Mouse (Mus musculus) midbrain, embryonic 12.5 days (tissue): ENCODE results near the gene Ppp1r3g. TPM values are rescaled to one million over a fixed set of nuclear protein-coding genes. Genes with fewer than 3 reads are reported as not detected.

Experiments
- ATAC-seq: fragments of 200-750 bp; cut with Nextera tagmentation; 2 replicates; pipeline ENCODE4 v1.8.0; 2017; ENCODE audit warnings: low read depth, moderate TSS enrichment, moderate library complexity; ENCODE audit not compliant: low FRiP score
- H3K27ac ChIP-seq: fragments of 300-500 bp; sonication (generic); replicated peaks from 2 replicates; pipeline ENCODE4 v1.5.1; 2016; ENCODE audit warnings: mild to moderate bottlenecking
- H3K27me3 ChIP-seq: fragments of 300-500 bp; sonication (generic); 2 replicates; pipeline ENCODE4 v1.6.1; 2016; ENCODE audit warnings: mild to moderate bottlenecking
- H3K36me3 ChIP-seq: fragments of 300-500 bp; sonication (generic); 2 replicates; pipeline ENCODE4 v1.6.1; 2016
- H3K4me1 ChIP-seq: fragments of 300-500 bp; sonication (generic); 2 replicates; pipeline ENCODE4 v1.6.1; 2016
- H3K4me2 ChIP-seq: fragments of 300-500 bp; sonication (generic); replicated peaks from 2 replicates; pipeline ENCODE4 v1.6.1; 2016; ENCODE audit warnings: mild to moderate bottlenecking, moderate library complexity
- H3K4me3 ChIP-seq: fragments of 300-500 bp; sonication (generic); 2 replicates; pipeline ENCODE4 v1.5.1; 2016; ENCODE audit warnings: mild to moderate bottlenecking
- H3K9ac ChIP-seq: fragments of 300-500 bp; sonication (generic); replicated peaks from 2 replicates; pipeline ENCODE4 v1.6.1; 2016; ENCODE audit warnings: mild to moderate bottlenecking, moderate library complexity
- H3K9me3 ChIP-seq: fragments of 300-500 bp; sonication (generic); 2 replicates; pipeline ENCODE4 v1.6.1; 2016; ENCODE audit warnings: mild to moderate bottlenecking
- WGBS: fragments of 180-500 bp; shearing (Covaris S2); methylation state at CpG from one replicate; pipeline ENCODE4 v1.1.7; 2016; 5-methylcytosine and 5-hydroxymethylcytosine counted together
- polyA plus RNA-seq: library from polyadenylated mRNA; unstranded; fragments of >200 nt; fragmentation: Nextera tagmentation; extraction: Ambion mirVana; gene quantifications from 2 replicates; pipeline ENCODE4 v1.2.1, GENCODE M21; 2016

Ppp1r3g gene
- 0.65 and 1.1 TPM in 2 replicates for polyA plus RNA-seq

- 100% methylated on average over 1 of the region's 1 CpGs for WGBS
- no peak for ATAC-seq
- no peak within 1 kb of the TSS for H3K4me3 ChIP-seq
Observed at GRCm38 (mm10) chr13:35958539-35958938, at the start of gene Ppp1r3g. Gene Ppp1r3g (plus strand): TSS chr13:35958839.

GRCm38 (mm10) chr13:35911476-35911875 is 47.2 kb upstream of the Ppp1r3g start:
- Histone ChIP-seq H3K4me1 (no peaks in the 10 kb centered on the region), H3K4me3 (no peak overlapping the region), H3K4me2 (no peak overlapping the region), H3K36me3 (no peaks in the 10 kb centered on the region), H3K27me3 (no peaks in the 10 kb centered on the region), H3K27ac (no peak overlapping the region), H3K9me3 (no peaks in the 10 kb centered on the region), H3K9ac (no peak overlapping the region)
- ATAC-seq, result no peak
- 90% methylated on average over 1 of the region's 1 CpGs for WGBS

More at GRCm38 (mm10) chr13:35958539-35958938, at the start of gene Ppp1r3g:
- Histone ChIP-seq H3K4me1 (no peaks in the 10 kb centered on the region), H3K36me3 (no peaks in the 10 kb centered on the region), H3K9me3 (0 out of 2 replicates have a peak, but pooled peaks cover 2% of the 10 kb centered on the region), H3K27me3 (no peaks in the 10 kb centered on the region), H3K4me2 (no peak within 1 kb of the TSS), H3K27ac (no peak within 1 kb of the TSS), H3K9ac (no peak within 1 kb of the TSS)

- peaks cover 10% of the 10 kb centered on the region; the same call in 1 of the 2 replicates for H3K9me3 ChIP-seq
- 77% methylated on average over 2 of the region's 2 CpGs for WGBS
- H3K4me1 ChIP-seq, result no peaks in the 10 kb centered on the region
- H3K4me2 ChIP-seq, result no peak overlapping the region
- H3K4me3 ChIP-seq, result no peak overlapping the region
- no peak for ATAC-seq
- no peak overlapping the region for H3K27ac ChIP-seq
- no peaks in the 10 kb centered on the region for H3K27me3 ChIP-seq
- no peak overlapping the region for H3K9ac ChIP-seq
- no peaks in the 10 kb centered on the region for H3K36me3 ChIP-seq
Observed at GRCm38 (mm10) chr13:35937991-35938390, 20.6 kb upstream of the Ppp1r3g start.

GRCm38 (mm10) chr13:35939871-35940665 is 18.6 kb upstream of the Ppp1r3g start:
- H3K27me3 ChIP-seq, result no peaks in the 10 kb centered on the region
- H3K4me2 ChIP-seq, result no peak overlapping the region
- no peak overlapping the region for H3K4me3 ChIP-seq
- peaks cover 4% of the 10 kb centered on the region; the same call in 1 of the 2 replicates for H3K9me3 ChIP-seq
- no peak overlapping the region for H3K27ac ChIP-seq
- WGBS, result 75% methylated on average over 18 of the region's 18 CpGs
- H3K9ac ChIP-seq, result no peak overlapping the region
- ATAC-seq, result no peak
- no peaks in the 10 kb centered on the region for H3K36me3 ChIP-seq
- no peaks in the 10 kb centered on the region for H3K4me1 ChIP-seq

GRCm38 (mm10) chr13:35940934-35941333 is 17.7 kb upstream of the Ppp1r3g start:
- Histone ChIP-seq H3K9ac (no peak overlapping the region), H3K4me3 (no peak overlapping the region), H3K36me3 (no peaks in the 10 kb centered on the region), H3K4me1 (no peaks in the 10 kb centered on the region), H3K27me3 (no peaks in the 10 kb centered on the region), H3K9me3 (no peaks in the 10 kb centered on the region), H3K27ac (no peak overlapping the region), H3K4me2 (no peak overlapping the region)
- ATAC-seq, result no peak
- WGBS, result 83% methylated on average over 5 of the region's 5 CpGs

- H3K36me3 ChIP-seq, result no peaks in the 10 kb centered on the region
- 72% methylated on average over 20 of the region's 20 CpGs for WGBS
- no peak overlapping the region for H3K27ac ChIP-seq
- no peaks in the 10 kb centered on the region for H3K9me3 ChIP-seq
- no peak overlapping the region for H3K4me3 ChIP-seq
- H3K9ac ChIP-seq, result no peak overlapping the region
- H3K4me1 ChIP-seq, result no peaks in the 10 kb centered on the region
- ATAC-seq, result no peak
- no peak overlapping the region for H3K4me2 ChIP-seq
- H3K27me3 ChIP-seq, result peaks cover 8% of the 10 kb centered on the region; the same call in 1 of the 2 replicates
Observed at GRCm38 (mm10) chr13:35946659-35947353, 11.8 kb upstream of the Ppp1r3g start.

- Histone ChIP-seq H3K4me3 (no peak overlapping the region), H3K36me3 (no peaks in the 10 kb centered on the region), H3K4me2 (no peak overlapping the region), H3K27me3 (peaks cover 8% of the 10 kb centered on the region; the same call in 1 of the 2 replicates), H3K4me1 (no peaks in the 10 kb centered on the region), H3K27ac (no peak overlapping the region), H3K9me3 (no peaks in the 10 kb centered on the region), H3K9ac (no peak overlapping the region)
- whole genome bisulfite sequencing, result 24% methylated on average over 14 of the region's 14 CpGs
- ATAC-seq, result no peak
Observed at GRCm38 (mm10) chr13:35947354-35948000, 11.2 kb upstream of the Ppp1r3g start.

- WGBS, result 89% methylated on average over 17 of the region's 17 CpGs
Observed at GRCm38 (mm10) chr13:35949814-35950455, 8.7 kb upstream of the Ppp1r3g start.

GRCm38 (mm10) chr13:35959391-35960067 is 890 bp downstream of the Ppp1r3g start:
- no peak overlapping the region for H3K4me3 ChIP-seq
- no peaks in the 10 kb centered on the region for H3K27me3 ChIP-seq
- no peak overlapping the region for H3K27ac ChIP-seq
- no peak overlapping the region for H3K9ac ChIP-seq
- 0 out of 2 replicates have a peak, but pooled peaks cover 2% of the 10 kb centered on the region for H3K9me3 ChIP-seq
- H3K4me2 ChIP-seq, result no peak overlapping the region
- no peaks in the 10 kb centered on the region for H3K36me3 ChIP-seq
- H3K4me1 ChIP-seq, result no peaks in the 10 kb centered on the region
- no peak for ATAC-seq
- 82% methylated on average over 12 of the region's 12 CpGs for WGBS

More at GRCm38 (mm10) chr13:35949814-35950455, 8.7 kb upstream of the Ppp1r3g start:
- Histone ChIP-seq H3K36me3 (no peaks in the 10 kb centered on the region), H3K4me3 (no peak overlapping the region), H3K4me1 (no peaks in the 10 kb centered on the region), H3K9me3 (no peaks in the 10 kb centered on the region), H3K9ac (no peak overlapping the region), H3K4me2 (no peak overlapping the region), H3K27me3 (peaks cover 8% of the 10 kb centered on the region; the same call in 1 of the 2 replicates), H3K27ac (no peak overlapping the region)
- ATAC-seq, result no peak

GRCm38 (mm10) chr13:35963583-35963982 is 4.9 kb downstream of the Ppp1r3g start:
- H3K4me2 ChIP-seq, result no peak overlapping the region
- H3K27me3 ChIP-seq, result peaks cover 20% of the 10 kb centered on the region
- H3K4me1 ChIP-seq, result peaks cover 10% of the 10 kb centered on the region; the same call in 1 of the 2 replicates
- no peak overlapping the region for H3K27ac ChIP-seq
- H3K9me3 ChIP-seq, result no peaks in the 10 kb centered on the region
- no peak overlapping the region for H3K4me3 ChIP-seq
- H3K36me3 ChIP-seq, result no peaks in the 10 kb centered on the region
- WGBS, result 90% methylated on average over 4 of the region's 4 CpGs
- ATAC-seq, result no peak
- H3K9ac ChIP-seq, result no peak overlapping the region

- Histone ChIP-seq H3K36me3 (no peaks in the 10 kb centered on the region), H3K27me3 (peaks cover 41% of the 10 kb centered on the region), H3K4me1 (peaks cover 17% of the 10 kb centered on the region; the same call in 1 of the 2 replicates), H3K9ac (peak overlapping the region; percentile 54; the same call in 1 of the 2 replicates), H3K27ac (no peak overlapping the region), H3K4me3 (peak overlapping the region; percentile 54), H3K9me3 (no peaks in the 10 kb centered on the region), H3K4me2 (peak overlapping the region; percentile 93)
- under 1% methylated on average over 15 of the region's 15 CpGs for WGBS
- ATAC-seq, result peak; percentile 39
Observed at GRCm38 (mm10) chr13:35967690-35968089, 9.1 kb downstream of the Ppp1r3g start.
